Mouse (Mus musculus): ENCODE results near the gene Psmb5. TPM values are rescaled to one million over a fixed set of nuclear protein-coding genes. Genes with fewer than 3 reads are reported as not detected.

The Psmb5 gene
- total and polyA plus RNA-seq, 3 experiments, result 299 to 416 (median 411) TPM

DNA sequence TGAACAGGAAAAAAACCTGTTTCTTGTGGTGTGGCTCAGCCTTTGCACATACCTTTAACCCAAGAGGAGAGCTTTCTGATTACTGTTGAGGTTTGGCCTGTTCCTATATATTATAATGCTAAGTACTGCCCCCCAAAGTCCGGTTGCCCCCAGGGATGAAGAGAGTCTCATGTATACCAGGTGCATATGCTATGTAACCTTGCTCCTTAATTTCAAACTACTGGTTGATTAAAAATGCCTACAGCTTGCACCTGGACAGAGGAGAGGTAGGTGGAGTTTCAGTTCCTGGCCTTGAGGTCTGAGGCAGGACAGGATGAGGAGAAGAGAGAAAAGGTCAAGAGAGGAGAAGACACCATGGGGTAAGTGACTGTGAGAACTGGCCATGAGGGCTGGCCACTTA is 3.3 kb upstream of the Psmb5 start, which contains the start of gene Psmb11:
Gene Psmb11 (plus strand): TSS at position 301 of the 400 bp plus-strand sequence.
- Histone ChIP-seq H3K79me2 (replicated peaks; ENCODE audit: control insufficient read depth, extremely low read depth, insufficient read depth, poor library complexity, severe bottlenecking) (peaks cover 15% of the 10 kb centered on the region), H3K4me1 (ENCODE audit: control insufficient read depth in 1 of 2, insufficient read depth in 2 of 2) (peaks cover 4 to 12% of the 10 kb centered on the region in 2 experiments; a peak in 3 of 4 replicates), H3K9ac (ENCODE audit: insufficient read depth, low read depth) (no peak within 1 kb of the TSS), H3K4me3 (replicated peaks in 1 of 3; ENCODE audit: low read depth in 2 of 3, low read length in 2 of 3, poor library complexity in 1 of 3) (no peak within 1 kb of the TSS), H3K27ac (ENCODE audit: insufficient read depth, low read depth) (no peak within 1 kb of the TSS), H3K27me3 (replicated peaks) (no peaks in the 10 kb centered on the region), H3K36me3 (replicated peaks in 1 of 2; ENCODE audit: control insufficient read depth in 1 of 2, insufficient read depth in 1 of 2, low read length in 1 of 2) (peaks cover 1 to 3% of the 10 kb centered on the region in 2 experiments), H3K4me2 (ENCODE audit: insufficient read depth, low read depth, poor library complexity, severe bottlenecking) (no peak within 1 kb of the TSS), H3K9me3 (replicated peaks; ENCODE audit: low read length) (peaks cover 3% of the 10 kb centered on the region)
- DNase-seq (ENCODE audit: extremely low read depth), result no peak
- dilution Hi-C loops (cut with MboI; ENCODE audit: extremely low pct_ligation_motif_present, extremely low pct_unique_long_range_greater_than_20kb, low sequenced_read_pairs), result no loop called here
- in situ Hi-C loops (cut with MboI; ENCODE audit: low pct_ligation_motif_present, low pct_unique_long_range_greater_than_20kb, low sequenced_read_pairs), result no loop called here
- TF ChIP-seq PAX5 (IDR thresholded peaks at IDR 0.05; ENCODE audit: low read length), result no peak
- TF ChIP-seq MEF2A (IDR thresholded peaks at IDR 0.05; ENCODE audit: borderline replicate concordance, low read depth, low read length), result no peak
- no peak for TF ChIP-seq USF2 (conservative IDR thresholded peaks at IDR 0.05; ENCODE audit: low read depth, low read length)
- TF ChIP-seq JUND (conservative IDR thresholded peaks at IDR 0.05; ENCODE audit: low read depth, low read length), result no peak
- no peak for TF ChIP-seq MAX (IDR thresholded peaks at IDR 0.05; ENCODE audit: low read length)
- TF ChIP-seq UBTF (IDR thresholded peaks at IDR 0.05; ENCODE audit: low read depth, low read length), result no peak

DNA sequence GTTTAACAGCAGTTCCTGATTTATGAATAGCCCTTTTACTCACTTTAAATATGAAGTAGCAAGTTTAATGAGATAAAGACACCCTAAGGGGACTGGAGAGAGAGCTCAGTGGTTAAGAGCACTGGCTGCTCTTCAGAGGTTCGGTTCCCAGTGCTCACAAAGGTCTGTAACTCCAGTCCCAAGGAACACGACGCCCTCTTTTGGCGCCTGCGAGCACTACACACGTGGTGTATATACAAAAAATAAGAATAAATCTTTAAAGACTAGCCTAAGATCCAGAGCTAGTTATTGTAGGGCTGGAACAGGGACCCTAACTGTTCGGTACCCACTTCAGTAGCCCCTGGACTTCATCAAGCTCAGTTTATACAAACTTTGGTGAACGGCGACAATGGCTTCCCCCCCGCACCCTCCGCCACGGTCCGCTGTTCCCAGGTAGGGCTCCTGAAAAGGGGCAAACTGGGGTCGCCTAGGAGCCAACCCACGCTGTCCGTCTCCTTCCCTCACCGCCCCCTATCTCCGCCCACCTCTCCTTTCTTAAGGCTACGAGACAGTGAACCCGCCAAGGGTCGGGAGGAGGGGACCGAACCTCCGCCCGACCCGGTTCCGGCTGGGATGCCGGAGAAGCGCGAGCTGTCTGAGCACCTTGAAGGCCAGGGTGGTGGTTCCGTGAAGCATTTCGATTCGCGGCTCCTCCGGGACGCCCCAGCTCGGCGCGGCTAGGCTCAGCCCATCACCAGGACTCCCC is 498 bp downstream of the Psmb5 start:
- Histone ChIP-seq H3K9ac (ENCODE audit: insufficient read depth, low read depth) (peak overlapping the region; percentile 96), H3K4me1 (ENCODE audit: control insufficient read depth in 1 of 2, insufficient read depth in 2 of 2) (peaks cover 5 to 13% of the 10 kb centered on the region in 2 experiments; a peak in 3 of 4 replicates), H3K27me3 (replicated peaks) (no peaks in the 10 kb centered on the region), H3K9me3 (replicated peaks; ENCODE audit: low read length) (peaks cover 3% of the 10 kb centered on the region), H3K27ac (ENCODE audit: insufficient read depth, low read depth) (peak overlapping the region; percentile 40; the same call in 1 of the 2 replicates), H3K4me3 (replicated peaks in 1 of 3; ENCODE audit: low read depth in 2 of 3, low read length in 2 of 3, poor library complexity in 1 of 3) (peak overlapping the region; percentile 93 to 97 (median 93)), H3K79me2 (replicated peaks; ENCODE audit: control insufficient read depth, extremely low read depth, insufficient read depth, poor library complexity, severe bottlenecking) (peaks cover 18% of the 10 kb centered on the region), H3K36me3 (replicated peaks in 1 of 2; ENCODE audit: control insufficient read depth in 1 of 2, insufficient read depth in 1 of 2, low read length in 1 of 2) (peaks cover 31 to 36% of the 10 kb centered on the region in 2 experiments), H3K4me2 (ENCODE audit: insufficient read depth, low read depth, poor library complexity, severe bottlenecking) (peak overlapping the region; percentile 30)
- dilution Hi-C loops (cut with MboI; ENCODE audit: extremely low pct_ligation_motif_present, extremely low pct_unique_long_range_greater_than_20kb, low sequenced_read_pairs) (no loop called here), in situ Hi-C loops (cut with MboI; ENCODE audit: low pct_ligation_motif_present, low pct_unique_long_range_greater_than_20kb, low sequenced_read_pairs) (no loop called here)
- DNase-seq (ENCODE audit: extremely low read depth), result peak; percentile 45
- TF ChIP-seq IRF4 (IDR thresholded peaks at IDR 0.05; ENCODE audit: low read depth, low read length) (no peak), ZNF384 (IDR thresholded peaks at IDR 0.05; ENCODE audit: low read depth, low read length) (no peak), CTCF (conservative IDR thresholded peaks at IDR 0.05 in 1 of 2, IDR thresholded peaks at IDR 0.05 in 1 of 2; ENCODE audit: low read depth in 2 of 2, low read length in 2 of 2) (peak; percentile 35 to 37; a peak in 3 of 4 replicates), EP300 (IDR thresholded peaks at IDR 0.05; ENCODE audit: low read length) (no peak), PAX5 (IDR thresholded peaks at IDR 0.05; ENCODE audit: low read length) (no peak), KAT2A (IDR thresholded peaks at IDR 0.05; ENCODE audit: insufficient replicate concordance, low read length) (no peak), RCOR1 (conservative IDR thresholded peaks at IDR 0.05; ENCODE audit: low read depth, low read length) (no peak), ZMIZ1 (IDR thresholded peaks at IDR 0.05; ENCODE audit: low read depth, low read length) (no peak), MAX (IDR thresholded peaks at IDR 0.05; ENCODE audit: low read length) (0 out of 2 replicates have a peak, but pooled peaks have one; percentile 24)
